Mouse (Mus musculus) urinary bladder, postnatal 25 days (tissue): ENCODE data around the gene Rdh8.
"Not testable (repeated sequence)": the region's sequence is repeated elsewhere in the genome, so short reads cannot be mapped to it uniquely, and the experiment has no call there.

Experiments used
- DNase-seq: peaks from one replicate; pipeline ENCODE4 v3.0.0; 2022; ENCODE audit warnings: low spot score

The Rdh8 gene

DNA sequence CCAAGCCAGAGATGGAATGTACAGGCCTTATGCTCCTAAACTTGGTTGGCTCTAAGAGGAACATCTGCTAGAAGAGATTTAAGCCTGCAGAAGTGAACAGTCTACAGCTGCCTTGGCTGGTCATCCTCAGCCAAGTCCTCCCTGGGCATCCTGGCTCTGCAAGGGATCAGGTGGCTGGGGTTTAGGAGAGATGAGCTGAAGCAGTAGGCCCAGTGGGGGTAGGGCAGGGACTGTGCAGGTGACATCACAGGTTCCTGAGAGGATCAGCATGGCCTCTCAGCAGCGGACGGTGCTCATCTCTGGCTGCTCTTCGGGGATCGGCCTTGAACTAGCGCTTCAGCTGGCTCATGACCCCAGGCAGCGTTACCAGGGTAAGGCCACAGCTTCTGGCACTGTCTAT lies at the start of gene Rdh8:
TSS of gene Rdh8 (plus strand) at position 268 of the 400 bp plus-strand sequence.
- no peak for DNase-seq

DNA sequence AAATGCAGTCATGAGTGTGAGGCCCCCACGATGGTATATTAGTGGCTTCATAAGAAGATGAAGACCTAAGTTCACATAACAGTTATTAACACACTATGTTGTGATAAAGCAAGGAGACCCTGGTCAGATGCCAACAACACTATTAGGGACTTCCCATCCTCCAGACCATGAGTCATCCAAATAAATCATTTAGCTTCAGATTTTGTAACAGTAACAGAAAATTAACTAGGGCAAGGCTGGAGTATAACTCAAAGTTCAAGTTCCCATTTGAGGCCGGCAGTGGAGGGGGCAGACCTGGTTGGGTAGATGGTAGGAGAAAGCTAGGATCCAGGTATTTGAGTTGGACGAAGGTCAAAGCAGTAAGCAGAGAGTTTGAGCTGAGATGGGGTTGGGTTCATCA lies 37.0 kb upstream of the Rdh8 start:
- no peak for DNase-seq

DNA sequence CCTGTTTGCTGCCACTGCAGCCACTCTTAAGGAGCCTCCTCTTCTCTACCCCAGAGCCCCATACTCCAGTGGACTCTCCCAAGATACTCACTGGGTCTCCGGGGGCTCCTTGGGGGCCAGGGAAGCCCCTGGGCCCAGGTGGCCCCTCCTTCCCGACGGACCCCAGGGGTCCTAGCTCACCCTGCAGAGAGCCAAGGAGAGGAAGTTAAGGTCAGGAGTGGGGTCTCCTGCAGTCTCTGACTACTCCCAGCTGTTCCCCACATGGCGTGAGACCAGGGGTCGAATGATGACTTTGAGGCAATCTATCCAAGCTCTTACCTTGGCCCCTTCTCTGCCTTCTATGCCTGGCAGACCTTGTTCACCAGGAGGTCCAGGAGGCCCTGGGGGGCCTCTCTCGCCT lies 33.2 kb upstream of the Rdh8 start:
- no peak for DNase-seq

DNA sequence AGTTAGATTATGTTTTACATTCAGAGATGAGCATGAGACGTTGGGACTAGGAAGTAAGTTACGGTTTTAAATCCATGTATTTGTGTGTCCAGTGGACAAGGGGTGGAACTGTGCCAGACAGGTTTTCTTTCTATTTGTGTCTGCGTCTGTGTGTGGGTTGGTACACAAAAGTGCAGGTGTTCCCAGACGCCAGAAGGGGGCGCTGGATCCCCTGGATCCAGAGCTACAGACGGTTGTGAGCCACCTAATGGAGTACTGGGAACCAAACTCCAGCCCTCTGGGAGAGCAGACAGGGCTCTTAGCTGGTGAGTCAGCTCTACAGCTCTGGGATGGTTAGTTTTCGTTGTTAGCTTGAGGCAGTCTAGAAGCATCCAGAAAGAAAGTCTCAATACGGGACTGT lies 30.3 kb upstream of the Rdh8 start:
- no peak for DNase-seq

DNA sequence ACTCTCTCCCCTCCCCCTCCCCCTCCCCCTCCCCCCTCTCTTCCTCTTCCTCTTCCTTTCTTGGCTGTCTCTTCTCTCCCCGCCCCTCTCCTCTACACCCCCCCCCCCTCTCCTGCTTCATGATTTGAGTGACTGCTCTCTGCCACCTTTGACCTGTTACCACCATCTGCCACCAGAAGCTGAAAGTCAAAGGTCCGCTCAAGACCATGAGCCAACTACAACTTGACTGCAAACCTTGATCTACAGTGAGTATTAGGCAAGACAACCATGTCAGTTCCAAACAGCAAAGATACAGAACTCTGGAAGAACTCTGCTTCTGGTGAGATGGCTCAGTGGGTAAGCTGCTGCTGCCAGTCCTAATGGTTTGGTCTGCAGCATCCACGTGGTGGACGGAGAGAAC lies 28.7 kb upstream of the Rdh8 start:
- no peak for DNase-seq

DNA sequence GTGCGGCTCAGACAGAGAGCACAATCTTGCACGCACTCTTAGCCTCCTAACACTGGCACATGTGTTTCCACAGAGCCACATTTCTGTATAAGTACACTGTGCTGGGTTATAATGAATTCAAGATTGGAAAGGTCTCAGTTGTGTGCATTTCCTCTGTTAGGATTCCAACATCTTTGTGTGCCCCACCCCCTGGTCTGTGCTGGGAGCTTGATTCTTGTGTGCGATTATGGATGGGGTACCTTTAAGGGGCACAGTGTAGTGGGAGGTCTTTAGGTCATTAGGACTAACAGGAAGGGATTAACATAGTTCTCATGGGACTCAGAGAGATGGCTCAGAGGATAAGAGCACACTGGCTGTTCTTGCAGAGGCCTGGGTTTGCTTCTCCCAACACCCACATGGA lies 28.0 kb upstream of the Rdh8 start:
- DNase-seq = no peak

DNA sequence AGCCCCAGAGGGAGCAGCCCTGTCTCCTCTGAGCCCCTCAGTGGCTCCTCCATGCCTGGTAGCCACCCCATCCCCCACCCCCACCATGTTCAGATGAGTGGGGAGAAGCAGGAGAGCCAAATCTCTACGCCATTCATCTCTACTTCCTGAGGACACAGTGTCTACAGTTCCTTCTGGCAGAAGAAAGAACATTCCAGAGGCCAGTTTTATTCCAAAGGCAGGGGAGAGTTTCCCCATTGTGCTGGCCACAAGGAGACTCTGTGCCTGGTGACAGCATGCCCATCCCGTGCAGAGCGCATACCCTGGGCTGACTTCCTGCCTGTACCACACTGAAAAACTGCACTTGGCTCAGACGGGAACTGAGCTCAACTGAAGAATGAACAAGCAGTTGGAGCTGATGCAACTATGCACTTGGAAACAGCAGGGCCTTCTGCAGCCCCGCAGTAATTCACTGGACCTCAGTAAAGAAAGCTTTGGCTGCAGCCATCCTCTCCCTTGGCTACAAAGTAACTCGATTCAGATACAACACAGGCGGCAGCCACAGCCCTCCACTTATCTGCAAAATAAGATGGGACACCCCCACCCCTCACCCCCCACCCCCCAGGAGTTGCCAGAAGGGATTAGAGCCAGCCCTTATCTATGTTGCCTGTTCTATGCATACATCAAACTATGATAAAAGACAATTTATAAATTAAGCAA lies 24.0 kb upstream of the Rdh8 start:
- peak; percentile 9 for DNase-seq

DNA sequence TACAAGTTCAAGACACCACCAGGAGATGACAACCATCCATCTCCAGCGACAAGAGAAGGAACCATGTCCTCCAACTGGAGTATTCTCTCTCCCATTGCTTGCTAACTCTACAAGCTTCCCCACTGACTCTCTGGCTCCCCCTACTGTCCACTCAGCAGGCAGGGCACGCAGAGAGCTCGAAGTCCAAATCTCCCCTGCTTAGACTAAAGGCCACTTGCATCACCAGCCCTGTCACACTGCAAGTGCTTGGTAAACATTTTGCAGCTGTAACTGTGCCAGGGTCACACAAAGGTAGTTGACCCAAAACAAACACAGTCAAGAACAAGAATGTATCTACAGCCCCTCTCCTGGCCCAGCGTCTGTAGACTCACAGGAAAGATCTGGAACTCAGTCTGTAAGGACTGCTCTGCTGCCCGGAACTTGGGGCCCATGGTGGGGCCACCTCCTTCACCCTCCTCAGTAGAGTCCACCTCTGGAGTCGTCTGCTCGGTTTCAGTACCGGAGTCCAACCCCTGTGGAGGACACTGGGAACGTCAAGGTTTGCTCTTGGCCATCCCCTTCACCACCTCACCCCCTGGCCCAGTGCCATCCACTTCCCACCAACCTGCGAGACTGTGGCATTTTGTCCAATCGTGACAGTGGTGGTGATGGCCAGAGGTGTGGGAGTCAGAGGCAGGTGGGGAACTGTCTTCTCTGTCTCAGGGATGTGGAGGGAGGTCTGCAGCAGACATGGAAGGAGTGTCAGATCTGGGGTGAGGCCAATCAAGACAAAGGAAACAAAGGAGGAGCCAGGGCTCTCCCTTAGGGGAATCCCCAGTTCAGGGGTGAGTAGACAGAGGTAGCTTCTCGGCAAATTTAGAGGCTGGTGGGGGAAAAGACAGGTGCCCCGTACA lies 13.8 kb upstream of the Rdh8 start:
- peak; percentile 68 for DNase-seq

DNA sequence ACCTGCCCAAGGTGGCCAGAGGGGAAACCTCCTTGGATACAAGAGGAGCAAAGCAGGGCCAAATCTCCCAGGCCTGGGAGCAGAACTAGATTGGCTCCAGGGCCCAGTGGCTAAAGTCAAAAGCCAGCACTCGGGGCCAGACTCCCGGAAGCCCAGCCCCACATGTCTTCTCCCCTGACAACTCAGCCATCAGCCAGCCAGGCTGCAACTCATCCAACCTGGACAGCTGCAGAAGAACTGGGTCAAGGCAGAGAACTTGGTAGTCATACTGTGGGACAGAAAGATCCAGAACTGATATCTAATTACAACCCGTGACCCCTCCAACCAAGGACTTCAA lies 13.2 kb upstream of the Rdh8 start:
- no peak for DNase-seq

DNA sequence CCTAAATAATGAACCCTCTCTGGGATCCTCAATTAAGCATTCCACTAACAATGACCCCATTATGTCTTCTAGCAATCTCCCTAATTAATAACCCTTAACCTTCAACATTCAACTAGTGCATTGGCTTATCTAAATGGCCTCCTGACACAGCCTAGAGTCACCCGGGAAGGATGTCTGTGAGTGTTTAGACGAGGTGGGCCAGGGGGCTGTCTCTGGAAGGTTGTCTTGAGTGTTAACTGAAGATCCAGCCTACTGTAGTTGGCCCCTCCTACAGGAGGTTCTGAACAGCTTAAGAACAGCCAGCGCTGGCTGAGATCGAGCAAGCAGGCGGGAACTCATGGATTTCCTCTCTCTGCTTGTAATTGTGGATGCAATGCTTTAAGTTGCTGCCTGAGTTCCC lies 12.6 kb upstream of the Rdh8 start:
- DNase-seq = no peak

DNA sequence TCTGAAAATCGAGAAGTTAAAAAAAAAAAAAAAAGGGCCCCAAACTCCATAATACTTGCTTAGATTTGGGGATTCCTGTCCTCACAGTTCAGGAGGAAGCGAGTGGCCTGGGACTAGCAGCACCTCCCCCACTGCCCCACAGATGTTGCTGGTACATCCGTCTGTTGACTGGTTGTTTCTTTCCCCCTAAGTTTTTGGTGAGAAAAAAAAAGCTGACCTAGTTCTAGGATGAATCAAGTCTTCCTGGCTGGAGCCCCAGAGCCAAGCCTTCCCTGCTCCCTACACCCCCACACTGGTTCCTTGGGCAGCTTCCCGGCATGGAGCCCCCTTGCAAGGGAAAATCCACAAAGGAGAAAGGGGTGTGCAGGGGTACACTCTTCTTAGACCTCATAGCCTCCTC lies 8.0 kb upstream of the Rdh8 start:
- DNase-seq = no peak

DNA sequence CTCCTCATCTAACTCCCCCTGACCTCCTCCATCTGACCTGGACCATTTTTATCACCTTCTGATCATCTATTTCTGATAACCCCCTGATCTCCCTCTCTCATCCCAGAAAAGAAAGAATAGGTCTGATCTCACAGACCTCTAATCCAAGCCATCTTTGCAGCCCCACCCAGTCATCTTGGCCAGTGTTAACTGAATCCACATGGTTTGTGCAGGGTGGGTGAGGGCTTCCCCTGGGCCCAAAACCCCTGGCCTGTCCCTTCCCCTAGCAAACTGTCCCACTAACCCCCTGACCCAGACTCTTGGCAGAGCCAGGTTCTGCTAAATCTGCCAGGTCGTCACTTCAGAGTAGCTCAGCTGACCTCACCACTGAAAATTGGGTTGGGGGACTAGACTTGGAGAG lies 7.5 kb upstream of the Rdh8 start:
- DNase-seq = no peak

DNA sequence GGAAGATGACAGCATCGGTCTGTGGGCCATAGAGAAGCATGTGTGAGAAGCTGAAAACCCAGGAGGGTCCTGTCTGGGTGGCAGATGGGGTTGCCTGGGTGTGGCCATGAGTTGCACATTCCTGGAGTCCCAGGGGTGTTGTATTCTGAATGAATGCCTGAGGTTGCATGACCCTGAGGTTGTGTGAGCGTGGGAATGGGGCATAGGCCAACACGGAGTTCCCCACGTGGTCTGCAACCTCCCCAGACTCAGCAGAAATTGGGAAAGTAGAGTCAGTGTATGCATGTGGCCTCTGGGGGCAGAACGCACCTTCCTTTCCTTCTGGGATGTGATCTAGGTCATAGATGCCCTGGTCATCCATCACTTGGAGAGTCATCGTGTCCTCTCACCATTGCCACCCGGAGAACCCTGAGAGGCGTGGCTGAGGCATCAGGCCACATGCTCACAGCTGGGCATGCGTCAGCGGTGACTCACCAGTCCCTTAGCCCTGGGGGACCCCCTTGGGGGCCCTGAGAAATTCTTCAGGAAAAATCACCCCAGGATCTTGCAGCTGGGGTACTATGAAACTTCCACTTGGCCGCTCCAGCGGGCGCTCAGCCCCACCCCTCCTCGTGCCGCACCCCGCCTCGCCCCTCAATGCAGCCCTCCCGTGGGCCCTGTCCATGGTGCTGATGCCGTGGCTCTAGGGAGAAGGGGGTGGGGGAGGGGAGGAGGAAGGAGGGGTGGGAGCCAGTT lies 5.6 kb upstream of the Rdh8 start:
- DNase-seq = peak; percentile 20

DNA sequence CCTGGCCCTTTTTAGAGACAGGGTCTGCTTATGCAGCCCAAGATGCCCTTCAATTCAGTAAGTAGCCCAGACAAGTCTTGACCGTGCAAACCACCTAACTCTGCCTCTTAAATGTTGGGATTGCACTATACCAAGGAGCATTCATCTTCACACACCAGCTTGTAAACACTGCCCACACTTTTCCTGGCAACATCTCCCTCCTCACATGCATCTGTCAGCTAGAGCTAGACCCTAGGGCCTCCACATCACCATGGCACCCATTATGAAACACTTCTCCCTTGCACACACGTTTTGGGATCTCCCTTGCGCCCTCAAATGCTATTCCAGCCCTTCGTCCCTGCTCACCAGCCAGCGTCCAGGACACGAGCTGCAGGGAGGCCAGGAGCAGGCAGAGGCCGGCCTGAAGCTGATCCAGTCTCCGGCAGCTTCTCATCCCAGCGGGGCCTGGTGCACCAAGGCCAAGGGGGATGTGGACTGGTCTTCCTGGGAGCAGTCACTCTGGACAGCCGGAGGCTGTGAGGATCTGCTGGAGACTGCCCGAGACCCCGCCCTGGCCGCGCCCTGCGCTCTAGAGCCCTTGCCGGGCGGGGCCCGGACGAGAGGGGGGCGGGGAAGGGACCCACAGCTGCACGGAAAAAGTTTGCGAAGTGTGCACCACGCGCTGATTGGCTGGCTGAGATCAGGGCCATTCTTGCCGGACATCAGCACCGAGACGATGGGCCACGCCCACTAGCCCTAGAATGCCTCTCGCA lies 3.6 kb upstream of the Rdh8 start, which contains the start of gene Col5a3:
TSS of gene Col5a3 (minus strand) at position 547 of the 752 bp plus-strand sequence.
- DNase-seq = peak; percentile 46

DNA sequence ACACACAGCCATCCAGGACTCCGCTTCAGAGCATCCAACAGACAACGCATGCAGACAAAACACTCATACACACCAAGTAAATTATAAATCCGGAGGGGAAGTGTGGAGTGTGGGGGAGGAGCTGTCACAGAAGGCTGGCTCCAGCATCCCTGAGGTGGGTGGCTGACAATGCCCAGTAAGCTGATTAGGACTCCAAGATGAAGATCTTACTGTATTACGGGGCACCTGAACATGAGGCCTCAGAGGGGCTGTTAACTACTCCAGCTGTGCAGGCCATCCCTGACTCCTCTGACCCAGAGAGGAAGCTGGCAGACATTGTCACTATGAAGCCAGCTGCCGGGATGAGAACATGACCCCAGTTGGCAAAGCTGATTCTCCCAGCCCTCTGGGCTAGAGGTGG lies 1.7 kb downstream of the Rdh8 start:
- DNase-seq = no peak

DNA sequence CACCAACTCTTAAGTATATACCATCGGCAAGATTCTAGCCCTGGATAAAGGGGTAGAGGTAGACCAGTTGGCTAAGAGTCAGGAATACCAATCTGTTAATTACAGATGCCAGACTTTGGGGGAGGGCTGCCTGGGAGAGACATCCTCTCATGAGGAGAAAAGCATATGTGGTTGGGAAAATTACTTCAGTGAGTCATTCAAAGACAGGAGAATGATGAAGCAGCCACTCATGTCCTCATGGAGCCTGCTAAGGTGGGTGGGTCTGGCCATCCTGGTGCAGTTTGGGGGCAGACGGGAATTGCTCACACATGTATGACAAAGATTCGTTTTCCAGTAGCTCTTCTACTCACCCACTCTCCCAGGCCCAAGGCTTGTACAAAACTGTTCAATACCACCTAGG lies 4.5 kb downstream of the Rdh8 start:
- no peak for DNase-seq

DNA sequence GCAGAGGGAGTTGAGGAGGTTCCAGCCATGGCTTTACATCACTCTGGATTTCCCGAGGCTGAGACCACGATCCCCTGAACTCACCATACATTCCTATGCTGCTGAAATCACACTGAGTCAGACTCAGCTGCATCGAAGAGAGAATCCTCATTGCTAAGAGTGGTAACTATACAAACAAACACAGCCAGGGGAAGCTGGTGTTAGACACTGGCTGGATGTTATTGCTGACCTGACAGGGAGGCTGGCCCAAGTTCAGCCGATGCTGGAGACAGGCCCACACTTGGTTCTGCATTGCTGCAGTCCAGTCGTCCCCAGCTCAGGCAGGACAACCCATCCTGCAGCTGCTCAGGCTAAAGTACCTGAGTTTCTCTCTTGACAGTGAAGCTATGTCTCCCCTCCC lies 7.5 kb downstream of the Rdh8 start:
- DNase-seq = no peak

DNA sequence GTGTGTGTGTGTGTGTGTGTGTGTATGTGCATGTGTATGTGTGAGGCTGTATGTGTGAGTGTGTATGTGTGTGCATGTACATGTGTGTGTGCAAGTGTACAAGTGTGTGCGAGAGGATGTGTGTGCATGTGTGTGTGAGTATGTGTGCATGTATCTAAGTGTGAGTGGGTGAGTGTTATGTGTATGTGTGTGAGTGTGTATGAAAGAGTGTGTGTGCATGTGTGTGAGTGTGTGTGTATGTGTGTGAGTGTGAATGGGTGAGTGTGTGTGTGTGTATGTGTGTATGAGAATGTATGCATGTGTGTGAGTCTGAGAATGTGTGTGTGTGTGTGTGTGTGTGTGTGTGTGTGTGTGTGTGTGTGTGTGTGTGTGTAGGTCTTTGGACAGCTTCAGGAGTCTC lies 9.8 kb downstream of the Rdh8 start:
- DNase-seq = no peak

DNA sequence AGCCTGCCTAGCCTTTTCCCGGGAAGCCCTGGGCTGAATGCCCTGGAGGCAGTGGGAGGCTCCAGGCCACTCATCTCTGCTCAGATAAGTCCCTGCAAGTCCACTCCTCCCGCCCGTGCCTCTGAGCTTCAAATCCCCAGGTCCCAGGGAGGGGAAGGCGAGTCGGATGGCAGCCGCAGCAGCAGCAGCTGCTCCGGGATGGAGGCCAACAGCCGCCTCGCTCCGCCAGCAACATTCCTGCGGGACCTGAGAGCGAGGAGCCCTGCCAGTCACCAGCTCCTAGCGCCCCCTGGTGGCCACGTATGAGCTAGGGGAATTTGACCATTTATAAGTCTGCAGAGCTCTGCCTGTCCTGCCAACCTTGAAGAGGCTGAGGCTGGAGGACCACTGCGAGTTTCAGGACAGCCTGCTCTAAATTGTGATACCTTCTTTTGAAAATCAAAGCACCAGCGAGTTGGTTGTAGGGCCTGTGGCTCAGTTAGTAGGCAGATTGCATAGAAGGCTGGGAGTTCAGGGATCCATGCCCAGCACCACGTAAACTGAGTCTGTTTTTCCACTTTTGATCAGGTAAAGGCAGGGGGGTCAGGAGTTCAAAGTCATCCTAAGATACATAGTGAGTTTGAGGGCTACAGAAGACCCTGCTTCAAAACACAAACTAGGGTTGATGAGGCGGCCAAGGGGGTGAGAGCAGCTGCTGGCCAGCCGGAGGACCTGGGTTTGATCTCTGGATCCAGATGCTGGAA lies 12.8 kb downstream of the Rdh8 start:
- DNase-seq = peak; percentile 97

DNA sequence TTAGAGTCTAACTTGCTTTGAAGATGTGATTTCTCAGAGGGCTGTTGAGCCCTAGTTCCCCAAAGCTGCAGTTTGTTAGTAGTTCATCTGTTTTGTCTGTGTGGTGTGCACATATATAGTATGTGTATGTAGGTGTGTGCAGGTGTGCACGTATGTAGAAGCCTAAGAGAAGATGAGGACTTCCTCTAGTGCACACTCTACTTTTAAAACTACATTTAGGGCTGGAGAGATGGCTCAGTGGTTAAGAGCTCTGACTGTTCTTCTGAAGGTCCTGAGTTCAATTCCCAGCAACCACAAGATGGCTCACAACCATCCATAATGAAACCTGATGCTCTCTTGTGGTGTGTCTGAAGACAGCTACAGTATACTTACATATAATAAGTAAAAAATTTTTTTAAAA lies 16.6 kb downstream of the Rdh8 start:
- DNase-seq = no peak

DNA sequence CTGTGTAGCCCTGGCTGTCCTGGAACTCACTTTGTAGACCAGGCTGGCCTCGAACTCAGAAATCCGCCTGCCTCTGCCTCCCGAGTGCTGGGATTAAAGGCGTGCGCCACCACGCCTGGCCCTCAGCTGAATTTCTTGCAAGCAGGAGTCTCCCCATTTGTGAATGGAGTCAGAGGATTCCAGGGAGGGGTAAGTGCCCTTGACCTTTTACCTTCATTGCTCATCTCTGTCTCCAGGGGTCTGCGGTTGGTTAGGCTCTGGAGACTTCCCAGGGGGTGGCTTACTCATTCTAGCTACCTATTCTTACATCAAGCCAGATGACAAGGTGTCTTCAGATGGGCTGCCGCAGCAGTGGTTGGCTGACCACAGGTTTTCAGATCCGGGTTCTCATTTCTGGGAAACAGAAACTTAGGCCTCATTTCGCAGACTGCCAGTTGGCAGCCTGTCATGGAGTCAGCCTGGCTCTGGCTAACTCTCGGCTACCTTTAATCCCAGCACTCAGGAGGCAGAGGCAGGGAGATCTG lies 17.2 kb downstream of the Rdh8 start:
- DNase-seq = not testable (repeated sequence)
